Mouse (Mus musculus) thymus, postnatal 0 days (tissue): ENCODE results near the gene Mturn. TPM values are rescaled to one million over a fixed set of nuclear protein-coding genes. Genes with fewer than 3 reads are reported as not detected.
A peak's percentile ranks its signal among the peaks of the same experiment; 100 is the strongest.

Experiments
- DNase-seq: peaks from one replicate; pipeline ENCODE4 v3.0.0-alpha.2; 2015; ENCODE audit warnings: low spot score
- polyA plus RNA-seq: library from polyadenylated mRNA; unstranded; fragments of >200 nt; fragmentation: Nextera tagmentation; extraction: Ambion mirVana; gene quantifications from 2 replicates; pipeline ENCODE4 v1.2.1, GENCODE M21; 2015

The Mturn gene
- polyA plus RNA-seq, 1 experiment from 2014 or later = 6.7 TPM

GRCm38 (mm10) chr6:54693286-54693685 lies 11.9 kb downstream of the Mturn start:
- DNase-seq = no peak

- DNase-seq = peak; percentile 58
Observed at GRCm38 (mm10) chr6:54698691-54699476, 17.5 kb downstream of the Mturn start.

DNA sequence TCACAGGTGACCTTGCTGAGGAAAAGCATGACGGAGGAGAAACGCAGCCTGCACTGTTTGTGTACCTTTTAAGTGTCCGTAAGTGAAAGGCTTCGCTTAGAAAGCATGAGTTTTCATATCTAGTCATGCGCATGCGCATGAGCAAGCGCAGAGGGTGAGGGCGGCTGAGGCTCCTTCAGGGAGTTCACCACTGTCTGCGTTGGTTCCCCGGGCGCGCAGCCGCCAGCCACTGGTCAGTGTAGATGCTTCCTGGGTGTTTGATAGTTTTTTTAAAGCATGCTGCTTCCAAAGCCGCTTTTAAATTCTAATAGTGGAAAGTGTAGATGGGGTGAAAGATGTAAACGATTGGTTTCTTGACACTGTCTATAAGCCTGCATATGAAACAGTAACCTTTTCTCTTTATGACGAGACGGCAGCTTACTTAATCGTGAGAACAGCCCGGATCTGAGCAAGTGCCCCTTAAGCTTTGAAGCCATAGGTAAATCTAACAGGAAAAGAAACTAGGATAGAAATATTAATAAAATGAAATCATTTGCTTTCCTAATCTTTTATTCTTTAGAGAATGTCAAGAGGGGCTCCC lies 18.1 kb downstream of the Mturn start:
- peak; percentile 90 for DNase-seq

DNA sequence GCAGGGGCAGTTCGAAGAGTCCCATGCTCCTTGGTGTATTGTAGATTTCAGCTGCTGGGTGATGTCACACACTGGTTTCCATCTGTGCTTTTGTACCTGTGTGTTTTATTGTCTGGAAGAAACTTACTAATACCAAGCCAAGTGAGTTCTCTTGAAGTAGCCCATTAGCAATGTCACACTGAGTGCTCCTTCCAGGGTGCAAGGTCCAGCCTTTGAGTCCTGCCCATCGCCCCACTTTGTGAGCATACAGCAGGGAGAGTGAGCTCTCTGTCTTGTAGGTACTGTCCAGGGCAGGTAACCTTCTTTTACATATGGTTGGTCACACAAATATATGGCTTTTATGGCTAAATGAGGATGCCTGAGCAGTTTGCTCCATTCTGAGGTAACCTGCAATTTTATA lies 19.1 kb downstream of the Mturn start:
- no peak for DNase-seq

DNA sequence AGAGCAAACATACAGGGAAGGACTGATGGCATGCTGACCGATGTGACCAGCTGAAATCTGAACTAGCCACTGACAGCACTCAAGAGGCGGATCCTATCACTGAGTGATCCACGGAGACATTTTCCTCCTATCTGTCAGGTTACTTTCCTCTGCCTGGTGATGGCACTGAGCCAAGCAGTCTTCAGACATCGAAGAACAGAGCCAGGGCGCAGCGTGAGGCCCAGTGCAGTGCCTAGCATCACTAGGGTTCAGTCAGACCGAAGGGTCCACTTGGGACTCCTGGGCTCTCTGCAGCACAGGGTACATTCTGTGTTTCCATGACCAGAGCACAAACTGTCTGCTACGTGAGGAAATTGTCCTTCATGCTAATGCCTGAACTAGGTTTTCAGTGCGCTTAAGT lies 20.5 kb downstream of the Mturn start:
- DNase-seq = no peak

DNA sequence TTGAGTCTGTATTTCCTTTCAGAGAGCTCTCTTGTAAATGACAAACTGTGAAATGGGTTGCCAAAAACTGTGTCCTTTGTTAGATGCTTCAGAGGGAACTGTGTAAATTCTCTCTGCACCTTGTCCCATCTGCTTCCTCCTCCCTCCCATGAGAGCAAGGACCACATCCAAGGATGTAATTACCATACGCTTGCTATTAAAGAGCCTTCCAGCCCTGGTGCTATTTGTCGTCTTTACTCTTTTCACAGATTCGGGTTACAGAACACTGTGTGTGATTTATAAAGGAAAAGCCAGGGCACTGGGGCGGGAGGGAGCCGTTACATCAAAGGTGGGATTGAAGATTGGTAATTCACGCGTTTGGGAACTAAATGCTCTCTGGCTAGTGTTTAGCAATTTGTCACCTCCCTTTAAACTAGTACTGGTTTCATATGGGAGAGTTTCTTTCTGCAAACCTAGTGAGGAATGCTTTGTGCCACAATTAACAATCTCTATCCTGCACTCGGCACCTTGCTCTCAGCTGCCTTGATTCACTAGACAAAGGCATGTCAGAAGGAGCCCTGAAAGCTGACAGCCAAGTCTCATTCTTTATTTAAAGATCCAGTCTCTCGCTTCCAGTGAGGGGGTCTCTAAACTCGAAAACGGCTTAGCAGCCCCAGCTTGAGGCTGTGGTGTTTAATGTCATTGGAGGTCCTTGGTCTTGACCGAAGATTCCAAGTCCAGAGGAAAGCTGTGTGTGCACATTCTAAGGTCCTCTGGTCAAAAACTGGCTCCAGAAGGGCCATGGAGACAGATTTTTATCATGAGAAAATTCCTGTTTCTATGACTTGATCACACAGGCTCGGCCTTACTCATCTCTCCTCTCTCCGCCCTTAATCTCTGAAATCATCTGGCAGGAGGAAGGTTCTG lies 22.5 kb downstream of the Mturn start:
- DNase-seq = no peak

- DNase-seq = no peak
Observed at GRCm38 (mm10) chr6:54704539-54704845, 23.1 kb downstream of the Mturn start.

- no peak for DNase-seq
Observed at GRCm38 (mm10) chr6:54704847-54705246, 23.4 kb downstream of the Mturn start.

DNA sequence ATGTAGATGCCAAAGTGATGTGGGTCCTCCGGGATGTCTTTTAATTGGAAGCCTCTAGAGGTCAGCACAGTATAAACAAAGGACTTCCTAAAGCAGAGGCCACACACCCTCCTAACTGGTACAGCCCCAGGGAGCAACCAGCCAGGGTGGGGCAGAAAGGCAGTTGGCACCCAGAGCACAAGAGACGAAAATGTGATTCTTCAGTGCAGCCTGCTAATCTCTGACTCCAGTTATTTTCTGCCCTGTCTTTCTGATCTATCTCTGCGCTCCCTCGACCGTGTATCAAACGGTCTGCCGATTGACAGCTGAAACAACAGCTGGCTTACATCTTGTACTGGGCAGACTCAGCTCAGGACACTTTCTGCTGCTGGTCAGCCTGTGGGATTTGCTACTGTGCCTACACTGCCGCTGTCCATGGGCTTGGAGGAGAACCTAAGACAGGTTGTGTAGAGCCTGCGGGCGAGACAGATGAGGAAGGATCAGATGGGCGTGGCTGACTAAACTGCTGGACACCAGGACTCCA lies 24.0 kb downstream of the Mturn start:
- peak; percentile 81 for DNase-seq

DNA sequence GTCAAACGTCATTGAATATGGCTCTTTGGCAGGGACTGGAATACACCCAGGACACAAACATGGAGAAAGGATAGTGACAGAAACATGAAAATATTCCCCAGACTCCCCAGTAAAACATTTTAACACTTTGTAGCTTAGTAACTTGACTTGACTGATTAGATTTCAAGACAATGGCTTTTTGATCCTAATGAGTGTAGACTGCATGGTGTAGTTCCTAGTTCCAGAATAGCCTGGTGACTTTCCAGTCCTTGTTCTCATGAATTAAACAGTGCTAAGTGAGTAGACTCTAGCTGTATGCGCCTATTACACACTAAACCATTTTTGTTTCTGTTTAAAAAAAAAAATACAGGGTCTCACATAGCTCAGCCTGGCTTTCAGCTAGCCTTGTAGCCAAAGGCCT lies 24.7 kb downstream of the Mturn start:
- DNase-seq = no peak

- DNase-seq = no peak
Observed at GRCm38 (mm10) chr6:54706611-54707172, 25.3 kb downstream of the Mturn start.

- no peak for DNase-seq
Observed at GRCm38 (mm10) chr6:54708646-54709045, 27.2 kb downstream of the Mturn start.

- peak; percentile 73 for DNase-seq
Observed at GRCm38 (mm10) chr6:54715697-54716096, 34.3 kb downstream of the Mturn start.

- peak; percentile 71 for DNase-seq
Observed at GRCm38 (mm10) chr6:54718779-54719685, 37.6 kb downstream of the Mturn start.

DNA sequence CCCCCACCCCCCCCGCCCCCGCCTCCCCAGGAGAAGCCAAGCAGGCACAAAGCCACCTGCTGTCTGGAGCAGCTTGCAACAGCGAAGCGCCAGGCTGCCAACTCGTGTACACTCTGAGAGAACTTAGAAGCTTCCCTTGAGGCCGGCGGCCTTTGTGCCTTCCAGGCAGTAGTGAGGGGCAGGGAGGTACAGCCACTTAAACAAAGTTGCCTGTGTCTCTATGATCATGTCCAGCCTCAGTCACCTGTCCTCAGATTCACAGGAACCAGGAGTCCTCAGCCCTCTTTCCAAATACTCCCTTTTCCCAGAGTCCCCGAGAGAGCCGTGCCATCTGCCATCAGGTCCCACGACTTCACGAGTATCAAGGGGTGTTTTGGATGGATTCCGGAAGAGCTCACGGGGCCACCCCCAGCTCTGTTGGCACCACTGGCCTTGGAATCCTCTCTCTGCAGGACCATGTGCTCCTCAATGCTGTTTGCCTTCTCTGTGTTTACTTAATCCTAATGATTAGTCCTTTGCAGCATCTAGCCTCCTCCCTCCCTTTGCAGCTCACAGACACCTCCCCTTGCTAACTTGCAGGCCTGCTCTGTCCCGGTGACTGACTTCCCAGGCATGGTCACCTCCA lies 38.4 kb downstream of the Mturn start:
- DNase-seq = peak; percentile 56

DNA sequence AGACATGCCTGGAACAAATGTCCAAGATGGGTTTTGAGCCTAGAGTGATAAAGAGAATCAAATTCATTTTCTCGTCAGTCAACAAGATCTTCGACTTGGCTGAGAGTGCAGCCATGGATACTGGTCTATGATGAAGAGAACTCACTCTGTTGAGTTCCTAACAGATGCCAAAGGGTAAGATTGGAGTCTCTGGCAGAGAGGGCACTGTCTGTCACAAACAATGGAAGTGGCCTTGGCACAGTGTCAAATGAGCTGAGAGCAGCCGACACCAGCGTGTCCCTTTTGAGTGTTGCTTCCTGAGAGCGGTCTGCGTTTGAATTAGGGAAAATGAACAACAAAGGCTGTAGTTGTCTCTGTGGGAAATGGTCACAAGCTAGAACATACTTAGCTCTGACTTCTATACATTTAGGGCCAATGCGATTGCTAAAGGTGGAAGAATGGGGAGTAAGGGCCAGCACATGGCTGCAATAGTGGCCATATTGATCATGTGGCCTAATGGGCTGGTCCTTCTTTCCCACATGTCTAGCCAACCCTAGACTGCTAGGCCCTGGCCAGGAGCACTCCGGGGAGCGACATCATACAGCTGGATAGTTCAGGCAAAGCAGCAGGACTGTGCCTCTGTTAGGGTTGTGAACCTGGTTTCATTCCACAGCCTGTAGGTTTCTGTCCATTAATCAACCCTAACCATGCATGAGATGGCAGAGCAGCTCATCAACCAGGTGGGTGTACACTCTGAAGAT lies 39.3 kb downstream of the Mturn start:
- DNase-seq = no peak

- no peak for DNase-seq
Observed at GRCm38 (mm10) chr6:54721252-54721635, 39.8 kb downstream of the Mturn start.

DNA sequence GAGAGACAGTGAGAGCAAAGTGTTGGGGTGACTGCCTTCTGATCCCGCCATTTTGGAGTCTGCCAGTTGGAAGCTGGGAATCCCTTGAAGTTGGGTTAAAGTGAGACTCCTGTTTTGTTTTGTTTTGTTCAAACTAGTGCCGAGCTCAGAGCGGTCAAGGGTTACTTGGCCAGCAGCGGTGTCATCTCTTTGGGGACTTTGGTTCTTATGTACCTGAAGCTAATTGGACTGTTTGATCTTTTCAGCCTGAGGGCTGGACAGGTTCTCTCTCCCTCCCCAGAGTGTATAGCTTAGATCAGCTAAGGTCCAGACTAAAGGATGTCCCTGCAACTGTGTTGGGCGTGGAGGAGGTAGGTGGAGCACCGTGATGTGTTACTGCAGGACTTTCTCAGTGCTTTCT lies 44.9 kb downstream of the Mturn start:
- DNase-seq = no peak

- DNase-seq = no peak
Observed at GRCm38 (mm10) chr6:54726796-54727195, 45.4 kb downstream of the Mturn start.
